Mouse (Mus musculus) ES-E14 (cell line): ENCODE measurements at regions not wholly inside any gene's neighbourhood (a gene's known extent, or its start where the extent isn't known, plus 50 kb on each side); places are given as distances from the start of the nearest gene placed in this dataset.

Experiments used
- DNase-seq: peaks from one replicate; pipeline ENCODE4 v3.0.0-alpha.2; 2013; ENCODE audit warnings: low read depth, low spot score
- H3K27ac ChIP-seq: 2 replicates; pipeline ENCODE4 v1.5.1; 2012; ENCODE audit warnings: low read depth, mild to moderate bottlenecking, low read length, moderate library complexity, mixed read lengths; ENCODE audit not compliant: poor library complexity, insufficient read depth, severe bottlenecking
- H3K36me3 ChIP-seq: 2 replicates; pipeline ENCODE4 v1.6.1; 2012; ENCODE audit warnings: mild to moderate bottlenecking, low read length, moderate library complexity, mixed read lengths; ENCODE audit not compliant: control insufficient read depth, poor library complexity, insufficient read depth, severe bottlenecking
- H3K4me1 ChIP-seq, 2 experiments: fragments of 150-350 bp in 1 of 2; sonication (generic) in 1 of 2; 2 replicates each; pipeline ENCODE4 v1.6.1; 2012; ENCODE audit warnings: low read length in 2 of 2, mild to moderate bottlenecking in 1 of 2, mixed read lengths in 1 of 2; ENCODE audit not compliant: control insufficient read depth in 2 of 2, insufficient read depth in 2 of 2, poor library complexity in 1 of 2
- H3K4me3 ChIP-seq, 2 experiments: fragments of 150-350 bp in 1 of 2; sonication (generic) in 1 of 2; 2 replicates each; pipeline ENCODE4 v1.5.1; 2012; ENCODE audit warnings: low read length in 2 of 2, low read depth in 1 of 2, mild to moderate bottlenecking in 1 of 2, mixed read lengths in 1 of 2; ENCODE audit not compliant: insufficient read depth in 1 of 2, poor library complexity in 1 of 2, severe bottlenecking in 1 of 2
- H3K9ac ChIP-seq: 2 replicates; pipeline ENCODE4 v1.6.1; 2012; ENCODE audit warnings: low read depth, mild to moderate bottlenecking, low read length, mixed read lengths; ENCODE audit not compliant: poor library complexity, insufficient read depth, severe bottlenecking
- H3K9me3 ChIP-seq: fragments of 150-350 bp; sonication (generic); 2 replicates; pipeline ENCODE4 v1.6.1; 2012; ENCODE audit warnings: low read depth, mild to moderate bottlenecking, low read length; ENCODE audit not compliant: control insufficient read depth, insufficient read depth
- CHD2 ChIP-seq: IDR thresholded peaks from 2 replicates; pipeline ENCODE4 v1.6.1; 2014; ENCODE audit warnings: mild to moderate bottlenecking, low read depth, low read length, inconsistent platforms
- HCFC1 ChIP-seq: IDR thresholded peaks from 2 replicates; pipeline ENCODE4 v1.6.1; 2012; ENCODE audit warnings: low read length, inconsistent platforms, borderline replicate concordance; ENCODE audit not compliant: insufficient read depth
- MAFK ChIP-seq: IDR thresholded peaks from 2 replicates; pipeline ENCODE4 v1.6.1; 2014; ENCODE audit warnings: mild to moderate bottlenecking, low read depth, low read length, inconsistent platforms; ENCODE audit not compliant: insufficient read depth
- ZC3H11A ChIP-seq: IDR thresholded peaks from 2 replicates; pipeline ENCODE4 v1.6.1; 2012; ENCODE audit warnings: low read depth, mild to moderate bottlenecking, inconsistent platforms, low read length, borderline replicate concordance
- ZNF384 ChIP-seq: IDR thresholded peaks from 2 replicates; pipeline ENCODE4 v1.6.1; 2012; ENCODE audit warnings: low read depth, low read length, inconsistent platforms
- in situ Hi-C, 2 experiments: fragments of 600-800 bp; cut with MboI; formaldehyde crosslinking; loops; one replicate each; pipeline ENCODE4 v1.15.1; 2025; ENCODE audit warnings: low sequenced_read_pairs in 2 of 2, inconsistent platforms in 1 of 2; ENCODE audit not compliant: unreplicated experiment in 2 of 2

GRCm38 (mm10) chr1:57076696-57077095, 98.2 kb upstream of the Satb2 start:
- Histone ChIP-seq H3K27ac (no peak overlapping the region), H3K9ac (no peak overlapping the region), H3K4me1 (no peaks in the 10 kb centered on the region), H3K4me3 (no peak overlapping the region), H3K36me3 (no peaks in the 10 kb centered on the region), H3K9me3 (no peaks in the 10 kb centered on the region)
- in situ Hi-C loops = no loop called here
- DNase-seq = no peak
- TF ChIP-seq ZC3H11A = no peak
- TF ChIP-seq HCFC1 = no peak
- no peak for TF ChIP-seq CHD2
- no peak for TF ChIP-seq ZNF384
- no peak for TF ChIP-seq MAFK

- Histone ChIP-seq H3K27ac (no peak overlapping the region), H3K9me3 (no peaks in the 10 kb centered on the region), H3K4me3 (no peak overlapping the region), H3K4me1 (no peaks in the 10 kb centered on the region), H3K36me3 (no peaks in the 10 kb centered on the region), H3K9ac (no peak overlapping the region)
- in situ Hi-C loops = no loop called here
- no peak for DNase-seq
- TF ChIP-seq HCFC1 = no peak
- no peak for TF ChIP-seq CHD2
- TF ChIP-seq ZC3H11A = no peak
- no peak for TF ChIP-seq MAFK
- TF ChIP-seq ZNF384 = no peak
These were observed 101.9 kb upstream of the Satb2 start for GRCm38 (mm10) chr1:57080306-57080705.

- Histone ChIP-seq H3K9me3 (no peaks in the 10 kb centered on the region), H3K4me3 (no peak overlapping the region), H3K9ac (no peak overlapping the region), H3K36me3 (no peaks in the 10 kb centered on the region), H3K4me1 (no peaks in the 10 kb centered on the region), H3K27ac (no peak overlapping the region)
- DNase-seq = no peak
- in situ Hi-C loops = no loop called here
- TF ChIP-seq HCFC1 = no peak
- no peak for TF ChIP-seq ZNF384
- no peak for TF ChIP-seq MAFK
- no peak for TF ChIP-seq ZC3H11A
- no peak for TF ChIP-seq CHD2
These were observed 104.7 kb upstream of the Satb2 start for GRCm38 (mm10) chr1:57083134-57083533.

- in situ Hi-C loops = no loop called here
- Histone ChIP-seq H3K9ac (no peak overlapping the region), H3K36me3 (no peaks in the 10 kb centered on the region), H3K4me3 (no peak overlapping the region), H3K9me3 (no peaks in the 10 kb centered on the region), H3K4me1 (no peaks in the 10 kb centered on the region), H3K27ac (no peak overlapping the region)
- TF ChIP-seq CHD2 (no peak), ZC3H11A (no peak), HCFC1 (no peak), MAFK (no peak), ZNF384 (no peak)
- DNase-seq = no peak
These were observed 105.2 kb upstream of the Satb2 start for GRCm38 (mm10) chr1:57083540-57084083.

DNA sequence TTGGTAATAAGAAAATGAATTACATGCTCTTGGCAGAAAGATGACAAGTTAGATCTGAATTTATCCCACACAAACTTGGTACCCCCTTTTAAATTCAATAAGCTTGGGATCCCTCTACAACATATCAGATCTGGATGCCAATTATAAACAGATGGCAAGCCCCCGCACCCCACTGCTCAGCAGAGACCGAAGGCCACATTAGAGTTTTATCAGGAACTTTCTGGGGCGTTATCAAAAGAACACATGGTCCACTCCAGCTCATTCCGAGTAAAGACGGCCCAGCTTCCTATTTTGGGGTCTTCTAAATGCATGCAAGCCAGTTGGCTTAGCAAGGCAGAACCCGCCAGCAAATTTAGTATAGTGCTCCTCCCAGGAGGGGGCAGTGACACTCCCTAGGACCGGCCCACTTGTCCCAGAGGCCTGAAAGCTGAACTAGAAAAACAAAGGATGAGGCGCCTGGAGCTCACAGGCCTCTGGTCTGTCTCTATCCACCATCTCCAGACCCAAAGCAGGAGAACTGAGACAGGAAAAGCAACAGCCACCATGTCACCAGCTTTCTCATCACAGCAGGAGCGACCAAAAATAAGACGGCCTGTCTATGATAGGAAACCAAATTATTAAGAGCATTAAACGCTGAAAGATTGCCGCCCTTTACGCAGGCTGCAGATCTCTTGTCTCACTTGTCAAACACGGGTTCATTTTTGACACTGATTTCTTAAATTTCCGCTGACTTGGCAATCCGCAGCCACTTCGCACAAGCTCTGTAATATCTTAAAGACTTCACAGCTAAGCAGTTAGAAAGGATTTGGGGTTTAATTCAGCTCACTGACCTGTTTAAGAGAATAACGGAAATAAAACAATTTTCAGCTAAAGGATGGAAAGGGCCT, 117.2 kb upstream of the Satb2 start:
- no peaks in the 10 kb centered on the region for H3K9me3 ChIP-seq
- TF ChIP-seq CHD2 (no peak), ZNF384 (no peak), MAFK (peak; percentile 60; the same call in 1 of the 2 replicates)
- H3K4me3 ChIP-seq = no peak overlapping the region
- no peaks in the 10 kb centered on the region for H3K36me3 ChIP-seq
- no peaks in the 10 kb centered on the region for H3K4me1 ChIP-seq
- no peak overlapping the region for H3K9ac ChIP-seq
- DNase-seq = peak; percentile 7
- H3K27ac ChIP-seq = no peak overlapping the region
- in situ Hi-C loops = no loop called here
